Mouse (Mus musculus): ENCODE data around the gene Me3. TPM values are rescaled to one million over a fixed set of nuclear protein-coding genes. Genes with fewer than 3 reads are reported as not detected.

Me3 gene
- polyA plus RNA-seq, 1 experiment from 2014 or later = 0.77 TPM

DNA sequence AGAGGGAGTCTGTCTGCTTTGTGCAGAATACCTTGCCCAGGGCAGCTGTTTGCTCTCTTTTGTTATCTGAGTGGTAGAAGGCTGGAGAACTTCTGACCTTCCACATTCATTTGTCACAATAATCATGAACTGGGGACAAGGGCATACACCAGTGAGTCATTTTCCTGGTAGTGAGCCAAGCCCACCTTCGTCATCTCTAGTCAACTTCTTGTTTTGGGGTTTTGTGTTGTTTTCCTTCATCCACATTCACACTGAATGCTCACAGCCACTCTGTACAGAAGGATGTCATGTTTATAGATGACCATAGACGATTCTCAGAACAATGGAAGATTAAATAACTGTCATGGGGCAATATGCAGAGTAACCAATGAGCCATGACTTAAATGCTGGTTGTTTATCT, 78.6 kb downstream of the Me3 start:
- WGBS = 73% methylated on average over 2 of the region's 2 CpGs
- Histone ChIP-seq H3K9ac (ENCODE audit: low read length) (no peak overlapping the region), H3K4me2 (ENCODE audit: low read depth) (no peak overlapping the region), H3K9me3 (ENCODE audit: control insufficient read depth, low read length) (no peaks in the 10 kb centered on the region), H3K4me3 (ENCODE audit: low read depth, low read length) (no peak overlapping the region), H3K4me1 (ENCODE audit: control insufficient read depth, insufficient read depth, low read length) (no peaks in the 10 kb centered on the region), H3K27ac (ENCODE audit: low read depth, low read length) (no peak overlapping the region), H3K36me3 (ENCODE audit: control insufficient read depth, insufficient read depth, low read length) (no peaks in the 10 kb centered on the region), H3K27me3 (ENCODE audit: control insufficient read depth, insufficient read depth, low read length) (no peaks in the 10 kb centered on the region)
- no peak for DNase-seq (ENCODE audit: low spot score)
- no peak for ATAC-seq (ENCODE audit: insufficient read depth, low FRiP score, low TSS enrichment)

DNA sequence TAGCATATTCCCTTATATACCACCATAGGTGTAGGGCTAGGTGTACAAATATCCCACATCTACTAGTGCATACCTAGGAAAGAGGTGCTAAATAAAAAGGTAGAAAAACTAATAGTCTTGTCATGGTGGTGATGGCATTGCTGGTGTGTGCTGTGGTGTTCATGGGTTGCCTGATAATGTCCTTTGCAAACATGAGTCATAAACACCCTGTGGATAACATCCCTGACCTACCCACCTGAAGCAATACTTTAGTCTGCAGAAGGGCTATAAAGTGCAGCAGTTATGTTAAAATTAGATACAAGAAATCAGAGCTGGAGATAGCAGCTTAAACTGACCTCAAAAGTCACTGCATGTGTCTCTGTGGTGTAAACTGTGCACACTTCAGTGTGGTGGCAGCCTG, 80.9 kb downstream of the Me3 start:
- H3K27ac ChIP-seq (ENCODE audit: low read depth, low read length) = no peak overlapping the region
- no peaks in the 10 kb centered on the region for H3K27me3 ChIP-seq (ENCODE audit: control insufficient read depth, insufficient read depth, low read length)
- no peaks in the 10 kb centered on the region for H3K9me3 ChIP-seq (ENCODE audit: control insufficient read depth, low read length)
- H3K9ac ChIP-seq (ENCODE audit: low read length) = no peak overlapping the region
- no peak overlapping the region for H3K4me2 ChIP-seq (ENCODE audit: low read depth)
- no peak overlapping the region for H3K4me3 ChIP-seq (ENCODE audit: low read depth, low read length)
- no peaks in the 10 kb centered on the region for H3K36me3 ChIP-seq (ENCODE audit: control insufficient read depth, insufficient read depth, low read length)
- no peak for ATAC-seq (ENCODE audit: insufficient read depth, low FRiP score, low TSS enrichment)
- H3K4me1 ChIP-seq (ENCODE audit: control insufficient read depth, insufficient read depth, low read length) = no peaks in the 10 kb centered on the region
- no peak for DNase-seq (ENCODE audit: low spot score)

DNA sequence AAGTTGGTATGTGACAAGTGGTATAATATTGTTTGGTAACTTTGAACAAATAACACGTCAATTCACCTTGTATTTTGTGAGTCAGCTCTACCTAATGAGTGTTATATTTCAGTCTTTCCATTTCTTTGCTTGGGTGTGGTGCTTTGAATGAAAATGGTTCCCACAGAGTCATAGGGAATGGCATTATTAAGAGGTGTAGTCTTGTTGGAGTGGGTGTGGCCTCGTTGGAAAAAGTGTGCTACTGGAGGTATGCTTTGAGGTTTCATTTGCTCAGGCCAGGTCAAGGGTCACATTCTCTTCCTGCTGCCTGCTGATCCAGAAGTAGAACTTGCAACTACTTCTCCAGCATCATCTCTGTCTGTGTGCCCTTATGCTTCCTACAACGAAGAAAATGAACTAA, 84.0 kb downstream of the Me3 start:
- ATAC-seq (ENCODE audit: insufficient read depth, low FRiP score, low TSS enrichment) (no peak), DNase-seq (ENCODE audit: low spot score) (no peak)
- Histone ChIP-seq H3K27ac (ENCODE audit: low read depth, low read length) (no peak overlapping the region), H3K4me1 (ENCODE audit: control insufficient read depth, insufficient read depth, low read length) (no peaks in the 10 kb centered on the region), H3K27me3 (ENCODE audit: control insufficient read depth, insufficient read depth, low read length) (no peaks in the 10 kb centered on the region), H3K4me2 (ENCODE audit: low read depth) (no peak overlapping the region), H3K4me3 (ENCODE audit: low read depth, low read length) (no peak overlapping the region), H3K9me3 (ENCODE audit: control insufficient read depth, low read length) (no peaks in the 10 kb centered on the region), H3K36me3 (ENCODE audit: control insufficient read depth, insufficient read depth, low read length) (no peaks in the 10 kb centered on the region), H3K9ac (ENCODE audit: low read length) (no peak overlapping the region)
- WGBS = 75% methylated on average over 3 of the region's 3 CpGs

DNA sequence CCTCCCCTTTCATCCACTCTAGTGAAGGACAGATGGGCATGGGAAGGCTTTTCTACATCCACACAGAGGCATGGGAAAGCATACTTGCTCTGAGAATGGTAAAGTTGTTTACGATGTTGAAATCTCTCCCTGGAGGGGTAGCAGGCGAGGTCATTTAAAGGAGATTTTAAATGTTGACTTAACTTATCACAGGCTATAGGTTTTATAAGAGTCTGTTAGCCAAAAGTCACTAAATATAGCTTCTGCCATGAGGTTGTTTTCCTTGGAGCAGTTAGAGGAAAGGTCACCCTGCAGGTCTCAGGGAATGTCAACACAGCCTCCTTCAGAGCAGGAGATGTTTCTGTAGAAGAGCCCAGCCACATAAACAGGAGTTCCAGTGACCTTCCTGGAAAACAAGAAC, 85.3 kb downstream of the Me3 start:
- no peak overlapping the region for H3K4me2 ChIP-seq (ENCODE audit: low read depth)
- H3K36me3 ChIP-seq (ENCODE audit: control insufficient read depth, insufficient read depth, low read length) = no peaks in the 10 kb centered on the region
- no peak overlapping the region for H3K4me3 ChIP-seq (ENCODE audit: low read depth, low read length)
- H3K4me1 ChIP-seq (ENCODE audit: control insufficient read depth, insufficient read depth, low read length) = no peaks in the 10 kb centered on the region
- 57% methylated on average over 2 of the region's 2 CpGs for WGBS
- DNase-seq (ENCODE audit: low spot score) (no peak), ATAC-seq (ENCODE audit: insufficient read depth, low FRiP score, low TSS enrichment) (no peak)
- H3K27me3 ChIP-seq (ENCODE audit: control insufficient read depth, insufficient read depth, low read length) = no peaks in the 10 kb centered on the region
- no peak overlapping the region for H3K27ac ChIP-seq (ENCODE audit: low read depth, low read length)
- no peaks in the 10 kb centered on the region for H3K9me3 ChIP-seq (ENCODE audit: control insufficient read depth, low read length)
- no peak overlapping the region for H3K9ac ChIP-seq (ENCODE audit: low read length)

DNA sequence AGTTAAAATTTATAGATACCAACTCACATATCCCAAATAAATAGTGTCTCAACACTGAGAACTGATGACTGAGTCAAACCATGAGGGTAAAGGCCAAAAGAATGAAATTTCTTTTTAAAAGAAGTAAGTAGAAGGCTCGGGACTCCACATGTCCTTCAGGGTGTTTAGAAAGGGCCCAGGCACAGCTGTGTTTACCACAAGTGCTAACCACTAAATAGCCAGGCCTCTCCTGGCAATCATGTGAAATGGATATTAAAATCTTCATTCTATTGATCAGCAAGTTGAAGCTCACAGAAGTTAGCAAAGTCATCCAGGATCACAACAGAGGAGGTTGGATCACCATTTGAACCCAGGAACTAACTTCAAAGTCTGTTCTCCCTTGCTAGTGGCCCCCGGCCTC, 86.1 kb downstream of the Me3 start:
- Histone ChIP-seq H3K4me3 (ENCODE audit: low read depth, low read length) (no peak overlapping the region), H3K9ac (ENCODE audit: low read length) (no peak overlapping the region), H3K36me3 (ENCODE audit: control insufficient read depth, insufficient read depth, low read length) (no peaks in the 10 kb centered on the region), H3K9me3 (ENCODE audit: control insufficient read depth, low read length) (no peaks in the 10 kb centered on the region), H3K4me2 (ENCODE audit: low read depth) (no peak overlapping the region), H3K4me1 (ENCODE audit: control insufficient read depth, insufficient read depth, low read length) (no peaks in the 10 kb centered on the region), H3K27me3 (ENCODE audit: control insufficient read depth, insufficient read depth, low read length) (no peaks in the 10 kb centered on the region), H3K27ac (ENCODE audit: low read depth, low read length) (no peak overlapping the region)
- DNase-seq (ENCODE audit: low spot score) = no peak
- ATAC-seq (ENCODE audit: insufficient read depth, low FRiP score, low TSS enrichment) = no peak
- WGBS = 75% methylated on average over 2 of the region's 2 CpGs

DNA sequence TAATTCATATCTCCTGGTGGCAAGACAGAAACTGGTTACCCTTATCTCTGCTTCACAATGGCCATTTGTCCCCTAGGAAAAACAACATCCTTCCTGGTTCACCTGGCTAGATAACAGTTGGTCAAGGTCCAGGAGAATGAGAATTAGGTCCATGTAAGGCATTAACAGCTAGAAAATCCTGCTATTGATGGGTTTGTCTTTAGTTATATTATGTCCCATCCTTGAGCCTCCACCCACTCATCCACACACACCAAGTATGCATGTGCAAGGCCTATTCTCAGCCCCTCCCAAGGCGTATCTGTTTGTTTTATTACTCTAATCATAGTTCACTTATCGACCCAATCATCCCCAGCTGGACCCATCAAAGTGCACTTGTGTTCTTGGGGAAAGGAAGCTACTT, 88.1 kb downstream of the Me3 start:
- Histone ChIP-seq H3K36me3 (ENCODE audit: control insufficient read depth, insufficient read depth, low read length) (no peaks in the 10 kb centered on the region), H3K9ac (ENCODE audit: low read length) (no peak overlapping the region), H3K27me3 (ENCODE audit: control insufficient read depth, insufficient read depth, low read length) (no peaks in the 10 kb centered on the region), H3K4me3 (ENCODE audit: low read depth, low read length) (no peak overlapping the region), H3K9me3 (ENCODE audit: control insufficient read depth, low read length) (no peaks in the 10 kb centered on the region), H3K4me2 (ENCODE audit: low read depth) (no peak overlapping the region), H3K27ac (ENCODE audit: low read depth, low read length) (no peak overlapping the region), H3K4me1 (ENCODE audit: control insufficient read depth, insufficient read depth, low read length) (no peaks in the 10 kb centered on the region)
- WGBS = 88% methylated on average over 2 of the region's 2 CpGs
- ATAC-seq (ENCODE audit: insufficient read depth, low FRiP score, low TSS enrichment) (no peak), DNase-seq (ENCODE audit: low spot score) (no peak)

DNA sequence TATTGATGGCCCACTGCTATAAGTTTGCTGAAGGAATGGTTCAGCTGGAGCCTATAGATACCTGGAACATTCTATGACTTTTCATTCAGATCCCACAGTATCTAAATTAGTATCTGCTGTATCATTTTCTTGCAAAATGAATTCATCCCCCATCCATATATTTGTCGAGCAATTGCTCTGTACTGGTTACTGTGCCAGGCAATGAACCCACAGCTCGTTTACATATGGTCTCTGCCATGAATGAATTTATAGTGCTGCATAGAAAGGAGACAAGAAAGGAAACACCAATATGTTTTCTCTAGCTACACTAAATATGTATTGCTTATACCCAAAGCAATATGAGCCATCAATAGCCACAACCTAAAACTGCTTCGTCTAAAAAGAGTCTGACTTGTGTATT, 94.5 kb downstream of the Me3 start:
- no peak overlapping the region for H3K27ac ChIP-seq (ENCODE audit: low read depth, low read length)
- WGBS = 88% methylated on average over 3 of the region's 3 CpGs

DNA sequence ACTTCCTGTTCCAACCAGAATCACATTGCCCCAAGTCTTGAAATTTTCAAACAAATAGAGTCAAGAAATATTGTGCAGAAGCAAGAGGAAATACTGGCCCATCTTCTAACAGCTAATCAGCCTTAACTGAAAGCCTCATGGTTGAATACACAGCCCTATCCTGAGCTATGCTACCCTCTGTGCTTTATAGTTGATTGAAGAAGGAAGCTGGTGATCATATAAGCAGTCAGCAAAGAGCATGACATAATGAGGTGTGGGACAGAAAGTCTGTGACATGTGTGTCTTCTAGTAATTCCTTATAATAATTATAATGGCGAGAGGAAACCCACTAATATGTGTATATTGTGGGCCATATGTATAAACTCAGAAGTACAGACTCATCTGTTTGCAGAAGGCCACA, 95.4 kb downstream of the Me3 start:
- no peak for DNase-seq (ENCODE audit: low spot score)
- Histone ChIP-seq H3K9ac (ENCODE audit: low read length) (no peak overlapping the region), H3K27me3 (ENCODE audit: control insufficient read depth, insufficient read depth, low read length) (no peaks in the 10 kb centered on the region), H3K27ac (ENCODE audit: low read depth, low read length) (no peak overlapping the region), H3K4me3 (ENCODE audit: low read depth, low read length) (no peak overlapping the region), H3K4me2 (ENCODE audit: low read depth) (no peak overlapping the region), H3K9me3 (ENCODE audit: control insufficient read depth, low read length) (no peaks in the 10 kb centered on the region), H3K4me1 (ENCODE audit: control insufficient read depth, insufficient read depth, low read length) (no peaks in the 10 kb centered on the region), H3K36me3 (ENCODE audit: control insufficient read depth, insufficient read depth, low read length) (no peaks in the 10 kb centered on the region)
- ATAC-seq (ENCODE audit: insufficient read depth, low FRiP score, low TSS enrichment) = no peak
- WGBS = 80% methylated on average over 1 of the region's 1 CpGs

More for the DNA sequence above, 94.5 kb downstream of the Me3 start:
- Histone ChIP-seq H3K27me3 (ENCODE audit: control insufficient read depth, insufficient read depth, low read length) (no peaks in the 10 kb centered on the region), H3K9ac (ENCODE audit: low read length) (no peak overlapping the region), H3K4me1 (ENCODE audit: control insufficient read depth, insufficient read depth, low read length) (no peaks in the 10 kb centered on the region), H3K4me3 (ENCODE audit: low read depth, low read length) (no peak overlapping the region), H3K36me3 (ENCODE audit: control insufficient read depth, insufficient read depth, low read length) (no peaks in the 10 kb centered on the region), H3K4me2 (ENCODE audit: low read depth) (no peak overlapping the region), H3K9me3 (ENCODE audit: control insufficient read depth, low read length) (no peaks in the 10 kb centered on the region)
- DNase-seq (ENCODE audit: low spot score) (no peak), ATAC-seq (ENCODE audit: insufficient read depth, low FRiP score, low TSS enrichment) (no peak)

DNA sequence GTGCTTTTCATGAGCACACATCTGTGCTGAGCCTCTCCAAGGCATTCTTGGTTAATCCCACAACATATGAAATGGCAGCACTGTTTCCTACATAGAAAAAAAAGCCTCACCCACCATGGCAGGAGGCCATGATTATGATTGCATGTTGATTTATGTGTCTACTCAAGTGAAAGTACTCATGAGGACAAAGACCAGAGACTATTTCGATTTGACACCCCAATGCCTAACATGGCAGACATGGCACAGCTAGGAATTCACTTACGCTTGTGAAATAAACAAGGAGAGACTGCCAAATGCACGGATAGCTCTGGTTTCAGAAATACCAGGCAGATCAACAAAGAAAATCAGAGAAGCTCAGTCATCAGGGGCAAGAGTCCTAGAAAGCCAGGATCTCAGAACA, 96.2 kb downstream of the Me3 start:
- H3K4me1 ChIP-seq (ENCODE audit: control insufficient read depth, insufficient read depth, low read length) = no peaks in the 10 kb centered on the region
- no peaks in the 10 kb centered on the region for H3K36me3 ChIP-seq (ENCODE audit: control insufficient read depth, insufficient read depth, low read length)
- no peak overlapping the region for H3K4me3 ChIP-seq (ENCODE audit: low read depth, low read length)
- H3K27ac ChIP-seq (ENCODE audit: low read depth, low read length) = no peak overlapping the region
- H3K4me2 ChIP-seq (ENCODE audit: low read depth) = no peak overlapping the region
- DNase-seq (ENCODE audit: low spot score) (no peak), ATAC-seq (ENCODE audit: insufficient read depth, low FRiP score, low TSS enrichment) (no peak)
- WGBS = 80% methylated on average over 3 of the region's 3 CpGs
- H3K9me3 ChIP-seq (ENCODE audit: control insufficient read depth, low read length) = no peaks in the 10 kb centered on the region
- H3K9ac ChIP-seq (ENCODE audit: low read length) = no peak overlapping the region
- H3K27me3 ChIP-seq (ENCODE audit: control insufficient read depth, insufficient read depth, low read length) = no peaks in the 10 kb centered on the region
